Mouse (Mus musculus): ENCODE data around the gene Ryr1. TPM values are rescaled to one million over a fixed set of nuclear protein-coding genes. Genes with fewer than 3 reads are reported as not detected.

The Ryr1 gene
- polyA plus RNA-seq, 1 experiment from 2014 or later = 0.03 TPM

- ChIA-PET POLR2A (interaction anchor here (2.5 kb wide), 1 partner anchor 12 kb away, joined by 14 read pairs; the partner anchor contains the start of gene Fam98c), CTCF (interaction anchor here (0.8 to 1.7 kb wide), 3 partner anchors 12 to 121 kb away, joined by 3 to 6 read pairs (median 3); partner anchors contain the start of gene Fam98c)
- in situ Hi-C loops (cut with MboI; ENCODE audit: low pct_unique_long_range_greater_than_20kb) = no loop called here
Observed at GRCm38 (mm10) chr7:29167656-29168055, 42.7 kb upstream of the Ryr1 start.

GRCm38 (mm10) chr7:29162750-29163525 lies 38.0 kb upstream of the Ryr1 start:
- POLR2A ChIA-PET = no interaction called here

More at GRCm38 (mm10) chr7:29167656-29168055, 42.7 kb upstream of the Ryr1 start:
- H3K27me3 ChIP-seq = no peaks in the 10 kb centered on the region
- no peak for ATAC-seq
- TF ChIP-seq CTCF (IDR thresholded peaks at IDR 0.05) = no peak
- no peak for DNase-seq (ENCODE audit: low read depth, low spot score)

DNA sequence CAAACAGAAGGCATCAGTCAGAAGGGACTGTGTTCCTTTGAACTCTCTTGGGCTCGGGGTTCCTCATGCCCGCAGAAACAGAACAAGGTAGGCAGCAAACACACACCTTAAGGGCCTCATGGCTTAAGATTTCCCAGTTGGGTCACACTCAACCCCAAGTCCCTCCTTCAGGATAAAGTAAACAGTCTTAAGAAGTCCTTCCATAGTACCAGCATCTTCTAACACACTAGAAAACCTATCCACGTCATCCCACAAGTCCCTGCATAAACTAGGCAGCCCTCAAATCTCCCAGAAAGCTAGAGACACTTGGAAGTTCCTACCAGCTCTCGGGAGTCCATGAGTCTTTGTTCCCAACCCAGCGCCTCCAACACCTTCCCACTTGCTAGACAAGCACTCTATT lies 37.3 kb upstream of the Ryr1 start:
- ATAC-seq = no peak
- in situ Hi-C loops (cut with MboI; ENCODE audit: low pct_unique_long_range_greater_than_20kb) = no loop called here
- CTCF ChIA-PET = no interaction called here
- POLR2A ChIA-PET = no interaction called here
- H3K27me3 ChIP-seq = no peaks in the 10 kb centered on the region
- TF ChIP-seq CTCF (IDR thresholded peaks at IDR 0.05) = no peak
- DNase-seq (ENCODE audit: low read depth, low spot score) = no peak

More at GRCm38 (mm10) chr7:29162750-29163525, 38.0 kb upstream of the Ryr1 start:
- CTCF ChIA-PET = interaction anchor here (1.6 kb wide), 1 partner anchor 8 kb away, joined by 4 read pairs; no protein-coding TSS in a partner anchor
- no peaks in the 10 kb centered on the region for H3K27me3 ChIP-seq
- ATAC-seq (no peak), DNase-seq (ENCODE audit: low read depth, low spot score) (no peak)
- in situ Hi-C loops (cut with MboI; ENCODE audit: low pct_unique_long_range_greater_than_20kb) = no loop called here
- no peak for TF ChIP-seq CTCF (IDR thresholded peaks at IDR 0.05)

GRCm38 (mm10) chr7:29158264-29158663 lies 33.3 kb upstream of the Ryr1 start:
- in situ Hi-C loops (cut with MboI; ENCODE audit: low pct_unique_long_range_greater_than_20kb) = no loop called here
- no peak for DNase-seq (ENCODE audit: low read depth, low spot score)

GRCm38 (mm10) chr7:29155838-29156782 lies 31.1 kb upstream of the Ryr1 start, which contains the start of gene Fam98c:
Gene Fam98c (minus strand): TSS chr7:29156234.
- in situ Hi-C loops (cut with MboI; ENCODE audit: low pct_unique_long_range_greater_than_20kb) = no loop called here
- no peak for TF ChIP-seq CTCF (IDR thresholded peaks at IDR 0.05)
- ChIA-PET POLR2A (interaction anchor here (0.6 to 1.5 kb wide), 5 partner anchors 12 to 1469 kb away, joined by 3 to 14 read pairs (median 3); no protein-coding TSS in a partner anchor), CTCF (interaction anchor here (0.6 to 1.4 kb wide), 4 partner anchors 7 to 146 kb away, joined by 3 to 6 read pairs (median 4); no protein-coding TSS in a partner anchor)
- no peaks in the 10 kb centered on the region for H3K27me3 ChIP-seq
- DNase-seq (ENCODE audit: low read depth, low spot score) (no peak), ATAC-seq (peak; percentile 85)

More at GRCm38 (mm10) chr7:29158264-29158663, 33.3 kb upstream of the Ryr1 start:
- CTCF ChIA-PET = no interaction called here
- no peak for ATAC-seq
- H3K27me3 ChIP-seq = no peaks in the 10 kb centered on the region
- TF ChIP-seq CTCF (IDR thresholded peaks at IDR 0.05) = no peak
- POLR2A ChIA-PET = no interaction called here

GRCm38 (mm10) chr7:29155196-29155837 lies 30.3 kb upstream of the Ryr1 start:
- H3K27me3 ChIP-seq = no peaks in the 10 kb centered on the region
- ATAC-seq (peak; percentile 87), DNase-seq (ENCODE audit: low read depth, low spot score) (no peak)
- TF ChIP-seq CTCF (IDR thresholded peaks at IDR 0.05) = no peak
- ChIA-PET CTCF (interaction anchor here (0.6 to 1.6 kb wide), 7 partner anchors 8 to 147 kb away, joined by 3 to 6 read pairs (median 4); partner anchors contain the start of genes Ggn and Spred3), POLR2A (interaction anchor here (0.9 to 1.5 kb wide), 3 partner anchors 13 to 91 kb away, joined by 3 to 14 read pairs (median 3); no protein-coding TSS in a partner anchor)
- in situ Hi-C loops (cut with MboI; ENCODE audit: low pct_unique_long_range_greater_than_20kb) = no loop called here

GRCm38 (mm10) chr7:29154018-29154720 lies 29.2 kb upstream of the Ryr1 start:
- no peak for ATAC-seq

DNA sequence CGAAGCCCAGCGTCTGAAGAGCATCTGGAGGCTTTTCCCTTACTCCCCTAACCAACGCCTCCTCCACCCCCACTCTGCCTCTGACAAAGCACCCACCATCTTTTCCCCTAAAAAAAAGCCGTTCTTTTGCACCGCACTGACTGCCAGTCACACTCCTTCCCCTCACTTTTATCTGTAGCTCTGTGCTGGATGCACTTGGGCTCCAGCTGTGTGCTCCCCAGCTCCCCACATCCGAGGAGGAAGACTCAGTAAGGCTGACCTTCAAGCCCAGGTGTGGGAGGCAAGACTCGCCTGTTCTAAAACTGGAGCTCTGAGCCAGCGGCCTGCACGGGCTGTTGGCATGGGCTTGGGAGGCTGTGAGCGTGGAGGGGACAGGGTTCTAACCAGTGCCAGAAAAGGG lies 26.5 kb upstream of the Ryr1 start:
- ATAC-seq = no peak
- ChIA-PET CTCF (interaction anchor here (0.9 kb wide), 1 partner anchor 149 kb away, joined by 3 read pairs; no protein-coding TSS in a partner anchor), POLR2A (no interaction called here)
- H3K27me3 ChIP-seq = peaks cover 5% of the 10 kb centered on the region
- DNase-seq (ENCODE audit: low read depth, low spot score) = no peak
- TF ChIP-seq CTCF (IDR thresholded peaks at IDR 0.05) = no peak
- in situ Hi-C loops (cut with MboI; ENCODE audit: low pct_unique_long_range_greater_than_20kb) = no loop called here

More at GRCm38 (mm10) chr7:29154018-29154720, 29.2 kb upstream of the Ryr1 start:
- ChIA-PET CTCF (interaction anchor here (1.4 to 1.6 kb wide), 2 partner anchors 8 to 13 kb away, joined by 3 to 5 read pairs; no protein-coding TSS in a partner anchor), POLR2A (interaction anchor here (1.2 kb wide), 1 partner anchor 16 kb away, joined by 3 read pairs; no protein-coding TSS in a partner anchor)
- in situ Hi-C loops (cut with MboI; ENCODE audit: low pct_unique_long_range_greater_than_20kb) = no loop called here
- DNase-seq (ENCODE audit: low read depth, low spot score) = no peak
- no peaks in the 10 kb centered on the region for H3K27me3 ChIP-seq
- TF ChIP-seq CTCF (IDR thresholded peaks at IDR 0.05) = no peak

DNA sequence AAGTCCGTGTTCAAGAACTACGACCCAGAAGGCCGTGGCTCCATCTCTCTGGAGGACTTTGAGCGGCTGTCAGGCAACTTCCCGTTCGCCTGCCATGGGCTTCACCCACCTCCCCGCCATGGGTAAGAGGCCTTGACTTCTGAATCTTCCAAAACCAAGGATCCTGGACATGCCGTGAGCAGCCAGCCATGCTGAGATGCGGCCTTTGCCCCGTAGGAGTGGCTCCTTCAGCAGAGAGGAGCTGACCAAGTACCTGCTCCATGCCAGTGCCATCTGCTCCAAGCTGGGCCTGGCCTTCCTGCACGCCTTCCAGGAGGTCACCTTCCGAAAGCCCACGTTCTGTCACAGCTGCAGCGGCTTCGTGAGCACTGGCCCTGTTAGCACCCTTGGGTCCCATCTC lies 23.8 kb upstream of the Ryr1 start:
- ATAC-seq = no peak
- peaks cover 5% of the 10 kb centered on the region for H3K27me3 ChIP-seq
- CTCF ChIA-PET = no interaction called here
- TF ChIP-seq CTCF (IDR thresholded peaks at IDR 0.05) = no peak
- no peak for DNase-seq (ENCODE audit: low read depth, low spot score)
- POLR2A ChIA-PET = no interaction called here
- in situ Hi-C loops (cut with MboI; ENCODE audit: low pct_unique_long_range_greater_than_20kb) = no loop called here

All from Patski (cell line).